Mouse (Mus musculus) embryonic facial prominence, embryonic 10.5 days (tissue): ENCODE measurements around the gene Gsdmc4. TPM values are rescaled to one million over a fixed set of nuclear protein-coding genes. Genes with fewer than 3 reads are reported as not detected.
"Not testable (repeated sequence)": the region's sequence is repeated elsewhere in the genome, so short reads cannot be mapped to it uniquely, and the experiment has no call there.

Source experiments
- DNase-seq: peaks from one replicate; pipeline ENCODE4 v3.0.0-alpha.2; 2017; ENCODE audit warnings: low spot score
- H3K27ac ChIP-seq: fragments of 300-500 bp; sonication (generic); replicated peaks from 2 replicates; pipeline ENCODE4 v1.5.1; 2016; ENCODE audit warnings: mild to moderate bottlenecking
- H3K27me3 ChIP-seq: fragments of 300-500 bp; sonication (generic); replicated peaks from 2 replicates; pipeline ENCODE4 v1.6.1; 2016; ENCODE audit warnings: low read depth, mild to moderate bottlenecking; ENCODE audit not compliant: poor library complexity, severe bottlenecking
- H3K36me3 ChIP-seq: fragments of 300-500 bp; sonication (generic); replicated peaks from 2 replicates; pipeline ENCODE4 v1.6.1; 2016; ENCODE audit warnings: mild to moderate bottlenecking, moderate library complexity
- H3K4me1 ChIP-seq: fragments of 300-500 bp; sonication (generic); 2 replicates; pipeline ENCODE4 v1.6.1; 2016
- H3K4me3 ChIP-seq: fragments of 300-500 bp; sonication (generic); 2 replicates; pipeline ENCODE4 v1.5.1; 2016; ENCODE audit warnings: mild to moderate bottlenecking, moderate library complexity
- H3K9me3 ChIP-seq: fragments of 300-500 bp; sonication (generic); 2 replicates; pipeline ENCODE4 v1.6.1; 2016; ENCODE audit warnings: mild to moderate bottlenecking
- WGBS: fragments of 180-500 bp; shearing (Covaris S2); methylation state at CpG from one replicate; pipeline ENCODE4 v1.1.7; 2016; 5-methylcytosine and 5-hydroxymethylcytosine counted together
- polyA plus RNA-seq: library from polyadenylated mRNA; unstranded; fragments of >200 nt; fragmentation: Nextera tagmentation; extraction: Ambion mirVana; gene quantifications from 2 replicates; pipeline ENCODE4 v1.2.1, GENCODE M21; 2016

Gene Gsdmc4
- polyA plus RNA-seq: not detected in 2 replicates

GRCm38 (mm10) chr15:63912197-63912596 lies at the start of gene Gsdmc4:
TSS of gene Gsdmc4 (minus strand) at chr15:63912297.
- not testable (repeated sequence) for H3K27me3 ChIP-seq, H3K27ac ChIP-seq, H3K36me3 ChIP-seq, DNase-seq, H3K4me1 ChIP-seq, H3K9me3 ChIP-seq, H3K4me3 ChIP-seq
- 90% methylated on average over 2 of the region's 2 CpGs for WGBS

GRCm38 (mm10) chr15:63960542-63960941 lies 48.4 kb upstream of the Gsdmc4 start:
- Histone ChIP-seq H3K27ac (no peak overlapping the region), H3K4me1 (no peaks in the 10 kb centered on the region), H3K27me3 (no peaks in the 10 kb centered on the region), H3K4me3 (no peak overlapping the region), H3K36me3 (no peaks in the 10 kb centered on the region), H3K9me3 (no peaks in the 10 kb centered on the region)
- WGBS: 88% methylated on average over 2 of the region's 2 CpGs
- DNase-seq: no peak

GRCm38 (mm10) chr15:63957553-63957952 lies 45.5 kb upstream of the Gsdmc4 start:
- no peak for DNase-seq
- H3K27me3 ChIP-seq: no peaks in the 10 kb centered on the region

GRCm38 (mm10) chr15:63953256-63953655 lies 41.2 kb upstream of the Gsdmc4 start:
- no peak for DNase-seq
- Histone ChIP-seq H3K4me1 (no peaks in the 10 kb centered on the region), H3K27me3 (no peaks in the 10 kb centered on the region), H3K36me3 (no peaks in the 10 kb centered on the region), H3K4me3 (no peak overlapping the region), H3K27ac (no peak overlapping the region), H3K9me3 (no peaks in the 10 kb centered on the region)
- 94% methylated on average over 4 of the region's 4 CpGs for WGBS

More at GRCm38 (mm10) chr15:63957553-63957952, 45.5 kb upstream of the Gsdmc4 start:
- Histone ChIP-seq H3K4me1 (no peaks in the 10 kb centered on the region), H3K27ac (no peak overlapping the region), H3K4me3 (no peak overlapping the region), H3K9me3 (no peaks in the 10 kb centered on the region), H3K36me3 (no peaks in the 10 kb centered on the region)

GRCm38 (mm10) chr15:63941221-63941620 lies 29.1 kb upstream of the Gsdmc4 start:
- no peaks in the 10 kb centered on the region for H3K27me3 ChIP-seq
- no peak overlapping the region for H3K27ac ChIP-seq
- peaks cover 67% of the 10 kb centered on the region for H3K36me3 ChIP-seq
- WGBS: 93% methylated on average over 1 of the region's 1 CpGs
- H3K9me3 ChIP-seq: no peaks in the 10 kb centered on the region
- no peak overlapping the region for H3K4me3 ChIP-seq
- no peaks in the 10 kb centered on the region for H3K4me1 ChIP-seq
- DNase-seq: no peak

- Histone ChIP-seq H3K27ac (no peak overlapping the region), H3K27me3 (no peaks in the 10 kb centered on the region), H3K4me3 (no peak overlapping the region), H3K4me1 (no peaks in the 10 kb centered on the region), H3K9me3 (no peaks in the 10 kb centered on the region), H3K36me3 (peaks cover 77% of the 10 kb centered on the region)
- 90% methylated on average over 1 of the region's 1 CpGs for WGBS
- no peak for DNase-seq
Observed at GRCm38 (mm10) chr15:63932656-63933055, 20.6 kb upstream of the Gsdmc4 start.

- no peak overlapping the region for H3K4me3 ChIP-seq
- H3K36me3 ChIP-seq: peaks cover 65% of the 10 kb centered on the region
- no peak for DNase-seq
- H3K9me3 ChIP-seq: no peaks in the 10 kb centered on the region
- H3K4me1 ChIP-seq: no peaks in the 10 kb centered on the region
- WGBS: 90% methylated on average over 1 of the region's 1 CpGs
- H3K27me3 ChIP-seq: no peaks in the 10 kb centered on the region
- no peak overlapping the region for H3K27ac ChIP-seq
Observed at GRCm38 (mm10) chr15:63931404-63931803, 19.3 kb upstream of the Gsdmc4 start.

GRCm38 (mm10) chr15:63930107-63931041 lies 18.3 kb upstream of the Gsdmc4 start:
- WGBS: 90% methylated on average over 18 of the region's 18 CpGs
- H3K4me3 ChIP-seq: no peak overlapping the region
- no peaks in the 10 kb centered on the region for H3K9me3 ChIP-seq
- H3K36me3 ChIP-seq: peaks cover 59% of the 10 kb centered on the region
- no peaks in the 10 kb centered on the region for H3K4me1 ChIP-seq
- H3K27me3 ChIP-seq: no peaks in the 10 kb centered on the region
- no peak overlapping the region for H3K27ac ChIP-seq
- DNase-seq: no peak

- Histone ChIP-seq H3K27ac (no peak overlapping the region), H3K36me3 (peaks cover 27% of the 10 kb centered on the region), H3K9me3 (no peaks in the 10 kb centered on the region), H3K4me1 (no peaks in the 10 kb centered on the region), H3K4me3 (no peak overlapping the region), H3K27me3 (no peaks in the 10 kb centered on the region)
- WGBS: 92% methylated on average over 3 of the region's 3 CpGs
- DNase-seq: no peak
Observed at GRCm38 (mm10) chr15:63926201-63926600, 14.1 kb upstream of the Gsdmc4 start.

- Histone ChIP-seq H3K36me3 (peaks cover 14% of the 10 kb centered on the region), H3K27ac (no peak overlapping the region), H3K4me1 (no peaks in the 10 kb centered on the region), H3K9me3 (no peaks in the 10 kb centered on the region), H3K4me3 (no peak overlapping the region), H3K27me3 (no peaks in the 10 kb centered on the region)
- 95% methylated on average over 1 of the region's 1 CpGs for WGBS
- no peak for DNase-seq
Observed at GRCm38 (mm10) chr15:63924484-63924883, 12.4 kb upstream of the Gsdmc4 start.

- H3K4me1 ChIP-seq, DNase-seq, H3K4me3 ChIP-seq, H3K9me3 ChIP-seq, H3K36me3 ChIP-seq, H3K27me3 ChIP-seq, H3K27ac ChIP-seq: not testable (repeated sequence)
- 86% methylated on average over 3 of the region's 5 CpGs for WGBS
Observed at GRCm38 (mm10) chr15:63921618-63922017, 9.5 kb upstream of the Gsdmc4 start.

GRCm38 (mm10) chr15:63919728-63920127 lies 7.6 kb upstream of the Gsdmc4 start:
- WGBS: 66% methylated on average over 2 of the region's 2 CpGs
- H3K4me1 ChIP-seq, DNase-seq: not testable (repeated sequence)

GRCm38 (mm10) chr15:63916584-63916983 lies 4.5 kb upstream of the Gsdmc4 start:
- 92% methylated on average over 4 of the region's 4 CpGs for WGBS
- not testable (repeated sequence) for H3K27me3 ChIP-seq, H3K27ac ChIP-seq

More at GRCm38 (mm10) chr15:63919728-63920127, 7.6 kb upstream of the Gsdmc4 start:
- H3K27ac ChIP-seq, H3K36me3 ChIP-seq, H3K27me3 ChIP-seq, H3K9me3 ChIP-seq, H3K4me3 ChIP-seq: not testable (repeated sequence)

More at GRCm38 (mm10) chr15:63916584-63916983, 4.5 kb upstream of the Gsdmc4 start:
- H3K4me3 ChIP-seq, H3K4me1 ChIP-seq, H3K36me3 ChIP-seq, DNase-seq, H3K9me3 ChIP-seq: not testable (repeated sequence)
